Mouse (Mus musculus) heart, adult 8-10 months (tissue): Measurements from ENCODE around the gene Rag1. TPM values are rescaled to one million over a fixed set of nuclear protein-coding genes. Genes with fewer than 3 reads are reported as not detected.

Experiments
- DNase-seq: peaks from one replicate; pipeline ENCODE4 v3.0.0; 2022; ENCODE audit warnings: low spot score
- total RNA-seq, 4 experiments: library from RNA; stranded (reverse); gene quantifications; 2 replicates each; pipeline ENCODE4 v1.2.4; 2022

The Rag1 gene
- under 1 TPM in 2 of 4 experiments, not detected in 2; 0.03 to 0.06 TPM for total RNA-seq

- DNase-seq: no peak
Measured at GRCm38 (mm10) chr2:101649114-101649671, at the start of gene Rag1, which contains the start of gene B230118H07Rik. Gene Rag1, minus strand, starts transcription at chr2:101649501. Gene B230118H07Rik, minus strand, starts transcription at chr2:101649532.

GRCm38 (mm10) chr2:101695584-101695983, 46.3 kb upstream of the Rag1 start:
- DNase-seq: no peak

GRCm38 (mm10) chr2:101693577-101694215, 44.4 kb upstream of the Rag1 start:
- DNase-seq: peak; percentile 36

- DNase-seq: no peak
Measured at GRCm38 (mm10) chr2:101693043-101693442, 43.7 kb upstream of the Rag1 start.

- no peak for DNase-seq
Measured at GRCm38 (mm10) chr2:101690252-101690827, 41.0 kb upstream of the Rag1 start.

GRCm38 (mm10) chr2:101688011-101688410, 38.7 kb upstream of the Rag1 start:
- DNase-seq: no peak

GRCm38 (mm10) chr2:101684421-101684820, 35.1 kb upstream of the Rag1 start:
- DNase-seq: peak; percentile 24

- DNase-seq: peak; percentile 6
Measured at GRCm38 (mm10) chr2:101679164-101679784, 30.0 kb upstream of the Rag1 start.

- DNase-seq: peak; percentile 85
Measured at GRCm38 (mm10) chr2:101678236-101679021, 29.1 kb upstream of the Rag1 start, which contains the start of gene Traf6. Gene Traf6, plus strand, starts transcription at chr2:101678429.

GRCm38 (mm10) chr2:101673547-101673946, 24.2 kb upstream of the Rag1 start:
- no peak for DNase-seq

GRCm38 (mm10) chr2:101668751-101669150, 19.4 kb upstream of the Rag1 start:
- DNase-seq: no peak

GRCm38 (mm10) chr2:101665703-101666092, 16.4 kb upstream of the Rag1 start:
- no peak for DNase-seq

GRCm38 (mm10) chr2:101665058-101665702, 15.9 kb upstream of the Rag1 start:
- peak; percentile 78 for DNase-seq

GRCm38 (mm10) chr2:101660536-101660935, 11.2 kb upstream of the Rag1 start:
- no peak for DNase-seq

GRCm38 (mm10) chr2:101652921-101653597, 3.8 kb upstream of the Rag1 start:
- DNase-seq: peak; percentile 63

- no peak for DNase-seq
Measured at GRCm38 (mm10) chr2:101652204-101652920, 3.1 kb upstream of the Rag1 start.

GRCm38 (mm10) chr2:101650446-101650845, 1.1 kb upstream of the Rag1 start:
- no peak for DNase-seq

GRCm38 (mm10) chr2:101648361-101648760, 940 bp downstream of the Rag1 start:
- no peak for DNase-seq

- DNase-seq: no peak
Measured at GRCm38 (mm10) chr2:101645841-101646240, 3.5 kb downstream of the Rag1 start.

GRCm38 (mm10) chr2:101639840-101640350, 9.4 kb downstream of the Rag1 start:
- DNase-seq: no peak
